Mouse (Mus musculus): Measurements from ENCODE around the gene Lrrc8c. TPM values are rescaled to one million over a fixed set of nuclear protein-coding genes. Genes with fewer than 3 reads are reported as not detected.

The Lrrc8c gene
- polyA plus RNA-seq, 1 experiment from 2014 or later: 14.7 TPM

DNA sequence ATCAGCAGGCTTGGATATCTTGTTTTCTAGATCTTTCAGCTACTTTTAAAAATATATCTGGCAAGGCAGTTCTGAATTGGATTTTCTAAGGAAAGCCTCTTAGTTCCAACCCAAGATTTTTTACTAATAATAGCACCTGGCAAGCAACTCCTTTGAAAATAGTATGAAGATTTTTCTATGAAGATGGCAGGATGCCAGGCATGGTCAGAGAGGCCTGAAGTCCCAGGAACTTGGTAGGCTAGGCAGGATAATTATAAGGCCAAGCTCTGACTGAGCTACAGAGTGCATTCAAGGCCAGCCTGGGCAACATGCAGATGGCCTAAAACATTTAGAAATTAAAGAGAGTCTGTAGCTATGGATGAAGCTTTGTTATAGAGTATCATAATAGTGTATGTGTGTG, 42.7 kb downstream of the Lrrc8c start:
- Histone ChIP-seq H3K4me3 (replicated peaks) (no peak overlapping the region), H3K9ac (replicated peaks) (no peak overlapping the region), H3K9me3 (replicated peaks) (no peaks in the 10 kb centered on the region), H3K27me3 (replicated peaks) (no peaks in the 10 kb centered on the region), H3K4me2 (no peak overlapping the region), H3K4me1 (peaks cover 4% of the 10 kb centered on the region; the same call in 1 of the 2 replicates), H3K27ac (replicated peaks) (no peak overlapping the region), H3K36me3 (no peaks in the 10 kb centered on the region)
- no peak for ATAC-seq (ENCODE audit: low FRiP score)

DNA sequence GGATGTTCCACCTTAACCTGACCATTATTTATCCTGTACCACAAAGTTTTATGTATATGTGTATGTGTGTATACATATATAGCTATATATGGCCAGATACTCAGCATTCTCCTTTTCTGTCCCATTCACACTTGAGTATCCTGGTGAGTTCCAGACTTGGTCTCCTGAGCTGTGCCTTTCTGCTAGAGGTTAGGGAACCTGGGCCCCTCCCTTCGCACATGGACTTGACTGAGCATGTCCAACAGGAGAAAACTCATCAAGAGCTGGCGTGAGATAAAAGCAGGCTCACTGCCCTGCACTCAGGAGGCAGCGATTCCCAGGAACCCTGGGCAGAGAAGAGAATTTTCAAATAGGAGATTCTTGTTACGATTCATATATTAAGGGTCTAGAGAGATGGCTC, 45.6 kb downstream of the Lrrc8c start:
- H3K27ac ChIP-seq (replicated peaks): no peak overlapping the region
- H3K36me3 ChIP-seq: no peaks in the 10 kb centered on the region
- H3K27me3 ChIP-seq (replicated peaks): no peaks in the 10 kb centered on the region
- WGBS: 92% methylated on average over 4 of the region's 4 CpGs
- H3K4me1 ChIP-seq: peaks cover 4% of the 10 kb centered on the region; the same call in 1 of the 2 replicates
- H3K4me2 ChIP-seq: no peak overlapping the region
- H3K4me3 ChIP-seq (replicated peaks): no peak overlapping the region
- H3K9ac ChIP-seq (replicated peaks): no peak overlapping the region
- ATAC-seq (ENCODE audit: low FRiP score): no peak
- no peaks in the 10 kb centered on the region for H3K9me3 ChIP-seq (replicated peaks)

DNA sequence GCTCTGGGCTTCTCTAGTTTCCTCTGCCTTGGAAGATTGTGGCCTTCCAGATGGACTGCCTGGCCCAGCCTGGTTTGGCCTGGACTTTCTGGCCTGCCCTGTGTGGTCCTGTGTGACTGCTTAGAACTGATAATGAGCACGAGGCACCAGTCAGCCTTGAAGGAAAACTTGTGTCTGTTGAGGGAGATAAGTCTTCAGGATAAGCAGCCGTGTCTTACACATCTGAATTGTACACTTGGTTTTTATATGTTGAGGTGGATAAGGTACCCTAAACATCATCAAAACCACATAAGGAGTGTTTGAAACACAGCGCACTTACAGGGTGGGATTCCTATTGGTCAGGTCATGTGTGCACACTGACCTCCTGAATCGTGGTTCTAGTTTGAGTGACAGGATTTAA, 46.6 kb downstream of the Lrrc8c start:
- H3K4me2 ChIP-seq: no peak overlapping the region
- no peak overlapping the region for H3K9ac ChIP-seq (replicated peaks)
- ATAC-seq (ENCODE audit: low FRiP score): no peak
- H3K27me3 ChIP-seq (replicated peaks): no peaks in the 10 kb centered on the region
- H3K9me3 ChIP-seq (replicated peaks): no peaks in the 10 kb centered on the region
- H3K27ac ChIP-seq (replicated peaks): no peak overlapping the region
- WGBS: 93% methylated on average over 4 of the region's 4 CpGs
- H3K4me3 ChIP-seq (replicated peaks): no peak overlapping the region
- H3K4me1 ChIP-seq: peaks cover 4% of the 10 kb centered on the region; the same call in 1 of the 2 replicates
- no peaks in the 10 kb centered on the region for H3K36me3 ChIP-seq

DNA sequence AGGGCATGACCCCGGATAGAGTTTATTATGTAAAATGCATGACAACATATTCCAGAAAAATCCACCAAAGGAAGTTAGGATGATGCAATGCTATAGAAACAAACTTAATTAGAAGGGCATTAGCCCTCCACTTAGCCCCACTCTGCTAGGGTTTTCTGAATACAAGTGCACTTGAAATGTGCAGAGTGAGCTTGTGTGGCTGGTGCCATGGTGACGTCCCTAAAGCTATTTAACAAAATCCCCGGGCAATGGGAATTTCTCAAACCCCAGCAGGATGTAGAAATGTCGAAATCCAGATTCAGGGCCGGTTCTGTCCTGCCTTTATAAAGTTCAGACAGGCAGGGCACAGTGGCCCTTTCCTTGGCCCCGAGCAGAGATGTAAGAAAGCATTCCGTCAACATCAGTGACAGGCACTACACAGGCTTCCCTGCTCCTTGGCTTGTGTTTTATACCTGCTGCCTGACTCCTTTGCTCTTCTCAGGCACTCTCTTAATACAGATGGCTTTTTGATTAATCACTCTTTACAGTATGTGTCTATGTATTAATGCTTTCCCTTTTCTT, 47.7 kb downstream of the Lrrc8c start:
- H3K36me3 ChIP-seq: no peaks in the 10 kb centered on the region
- H3K4me2 ChIP-seq: no peak overlapping the region
- H3K27ac ChIP-seq (replicated peaks): no peak overlapping the region
- no peak overlapping the region for H3K9ac ChIP-seq (replicated peaks)
- ATAC-seq (ENCODE audit: low FRiP score): no peak
- WGBS: 57% methylated on average over 7 of the region's 7 CpGs
- no peak overlapping the region for H3K4me3 ChIP-seq (replicated peaks)
- peaks cover 4% of the 10 kb centered on the region; the same call in 1 of the 2 replicates for H3K4me1 ChIP-seq
- H3K27me3 ChIP-seq (replicated peaks): no peaks in the 10 kb centered on the region
- H3K9me3 ChIP-seq (replicated peaks): no peaks in the 10 kb centered on the region

DNA sequence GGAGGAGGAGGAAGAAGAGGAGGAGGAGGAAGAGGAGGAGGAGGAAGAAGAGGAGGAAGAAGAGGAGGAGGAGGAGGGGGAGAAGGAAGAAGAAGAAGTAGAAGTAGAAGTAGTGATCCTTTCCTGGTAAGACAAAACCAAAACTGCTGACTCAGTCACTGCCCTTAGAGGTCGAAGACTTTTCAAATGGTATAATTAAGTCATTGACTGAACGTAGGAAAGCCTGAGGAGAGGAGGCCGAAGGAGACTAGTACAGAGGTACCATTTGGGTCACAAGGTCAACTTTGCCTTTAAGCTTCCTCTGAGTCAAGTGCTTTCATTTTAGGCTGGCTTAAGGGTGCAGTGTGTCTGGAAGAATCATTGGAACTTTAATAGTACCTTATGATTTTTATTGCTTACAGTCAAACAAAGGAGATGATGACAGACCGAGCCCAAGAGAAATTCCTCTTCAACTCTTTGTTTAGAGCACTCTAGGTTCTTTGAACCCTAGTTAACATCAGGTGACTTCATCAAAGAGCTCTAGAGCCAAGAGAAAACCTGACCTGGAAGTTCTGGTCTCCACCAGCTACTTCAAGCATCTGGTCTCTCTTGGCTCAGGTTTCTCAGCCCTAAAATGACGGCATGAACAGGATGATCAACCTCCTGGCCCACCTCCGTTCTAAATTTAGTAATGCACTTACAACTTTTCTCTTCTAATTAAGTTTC, 49.0 kb downstream of the Lrrc8c start:
- peaks cover 4% of the 10 kb centered on the region; the same call in 1 of the 2 replicates for H3K4me1 ChIP-seq
- H3K4me2 ChIP-seq: no peak overlapping the region
- 72% methylated on average over 6 of the region's 6 CpGs for WGBS
- H3K36me3 ChIP-seq: no peaks in the 10 kb centered on the region
- no peak for ATAC-seq (ENCODE audit: low FRiP score)
- no peaks in the 10 kb centered on the region for H3K27me3 ChIP-seq (replicated peaks)
- no peak overlapping the region for H3K9ac ChIP-seq (replicated peaks)
- no peak overlapping the region for H3K27ac ChIP-seq (replicated peaks)
- no peak overlapping the region for H3K4me3 ChIP-seq (replicated peaks)
- no peaks in the 10 kb centered on the region for H3K9me3 ChIP-seq (replicated peaks)

DNA sequence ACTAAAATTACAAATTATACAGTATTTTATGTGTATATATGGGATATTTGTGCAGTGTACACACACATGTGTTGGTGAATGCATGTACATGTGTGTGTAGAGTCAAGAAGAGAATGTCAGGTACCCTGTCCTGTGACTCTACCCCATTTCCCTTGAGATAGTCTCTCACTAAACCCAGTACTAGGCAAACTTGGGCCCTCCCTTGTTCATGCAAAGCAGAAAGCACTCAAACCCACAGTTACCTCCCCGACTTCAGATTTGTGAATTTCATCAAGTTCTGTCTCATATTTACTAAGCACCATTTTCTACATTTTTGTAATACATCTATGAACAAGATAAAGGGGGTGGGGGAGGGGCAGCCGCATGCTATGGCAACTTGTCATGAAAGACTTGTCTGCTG, 50.0 kb downstream of the Lrrc8c start:
- peaks cover 4% of the 10 kb centered on the region; the same call in 1 of the 2 replicates for H3K4me1 ChIP-seq
- 95% methylated on average over 2 of the region's 2 CpGs for WGBS
- no peak for ATAC-seq (ENCODE audit: low FRiP score)
- no peak overlapping the region for H3K4me3 ChIP-seq (replicated peaks)
- H3K9ac ChIP-seq (replicated peaks): no peak overlapping the region
- no peak overlapping the region for H3K27ac ChIP-seq (replicated peaks)
- no peaks in the 10 kb centered on the region for H3K36me3 ChIP-seq
- H3K27me3 ChIP-seq (replicated peaks): no peaks in the 10 kb centered on the region
- H3K4me2 ChIP-seq: no peak overlapping the region
- no peaks in the 10 kb centered on the region for H3K9me3 ChIP-seq (replicated peaks)

DNA sequence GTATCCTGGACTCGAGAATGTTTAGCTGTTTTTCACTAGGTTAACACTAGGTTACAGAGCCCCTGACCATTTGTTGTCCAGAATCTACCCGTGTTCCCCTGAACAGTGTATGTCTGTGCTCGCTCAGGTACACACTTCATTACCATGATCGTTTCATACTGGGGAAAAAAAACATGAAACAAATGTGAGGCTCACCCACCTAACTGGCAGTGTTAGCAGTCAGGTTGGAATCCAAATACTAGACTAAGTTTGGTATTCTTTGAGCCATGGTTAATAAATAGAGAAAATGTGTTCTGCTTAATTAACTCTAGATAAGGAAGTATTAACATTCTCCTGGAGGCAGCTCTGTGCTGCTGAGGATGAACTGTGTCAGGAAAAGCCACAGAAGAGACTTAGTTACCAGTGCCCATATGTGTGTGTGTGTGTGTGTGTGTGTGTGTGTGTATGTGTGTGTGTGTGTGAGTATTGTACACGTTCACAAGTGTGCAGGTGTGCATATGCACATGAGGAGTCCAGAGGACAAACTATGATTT, 53.0 kb downstream of the Lrrc8c start:
- Histone ChIP-seq H3K4me1 (no peaks in the 10 kb centered on the region), H3K9ac (replicated peaks) (no peak overlapping the region), H3K4me2 (no peak overlapping the region), H3K36me3 (no peaks in the 10 kb centered on the region), H3K27ac (replicated peaks) (no peak overlapping the region), H3K4me3 (replicated peaks) (no peak overlapping the region), H3K27me3 (replicated peaks) (no peaks in the 10 kb centered on the region), H3K9me3 (replicated peaks) (no peaks in the 10 kb centered on the region)
- no peak for ATAC-seq (ENCODE audit: low FRiP score)
- 73% methylated on average over 5 of the region's 5 CpGs for WGBS

DNA sequence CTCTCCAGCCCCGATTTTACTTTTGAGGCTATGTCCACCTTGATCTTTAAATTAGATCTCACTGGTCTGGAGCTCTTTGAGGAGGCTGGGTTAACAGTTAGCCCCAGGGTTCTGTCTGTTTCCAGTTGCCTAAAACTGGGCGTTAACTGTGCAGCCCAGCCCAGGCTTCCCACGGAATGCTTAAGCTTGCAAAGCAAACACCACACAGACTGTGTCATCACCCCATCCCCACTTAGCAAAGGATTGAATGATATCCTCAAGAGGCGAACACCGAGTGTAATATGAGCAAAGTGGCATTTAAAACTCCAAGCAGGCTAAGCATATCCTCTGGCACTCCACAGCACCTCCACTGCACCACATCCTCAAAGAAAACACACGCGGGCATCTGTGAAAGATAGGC, 53.7 kb downstream of the Lrrc8c start:
- H3K4me1 ChIP-seq: no peaks in the 10 kb centered on the region
- H3K9ac ChIP-seq (replicated peaks): no peak overlapping the region
- no peaks in the 10 kb centered on the region for H3K9me3 ChIP-seq (replicated peaks)
- no peaks in the 10 kb centered on the region for H3K36me3 ChIP-seq
- H3K4me2 ChIP-seq: no peak overlapping the region
- no peak for ATAC-seq (ENCODE audit: low FRiP score)
- no peak overlapping the region for H3K27ac ChIP-seq (replicated peaks)
- H3K4me3 ChIP-seq (replicated peaks): no peak overlapping the region
- H3K27me3 ChIP-seq (replicated peaks): no peaks in the 10 kb centered on the region
- 67% methylated on average over 7 of the region's 7 CpGs for WGBS

DNA sequence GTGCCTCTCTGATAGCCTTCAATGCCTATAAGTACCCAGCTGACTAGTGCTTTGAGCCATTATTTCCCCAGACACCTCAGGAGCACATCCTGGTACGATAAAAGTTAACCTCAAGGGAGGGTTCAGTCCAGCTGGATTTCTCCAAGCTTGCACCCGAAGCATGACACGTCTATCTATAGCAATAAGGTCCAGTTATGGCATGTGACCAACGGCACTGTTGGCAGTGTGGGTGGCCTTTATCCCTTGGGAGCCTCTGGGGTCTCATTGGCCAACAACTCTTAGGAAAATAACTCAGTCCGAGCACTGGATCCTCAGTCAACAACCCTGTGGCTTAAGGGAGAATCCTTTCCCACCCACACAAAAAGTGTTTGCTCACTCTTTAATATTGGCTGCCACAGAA, 55.6 kb downstream of the Lrrc8c start:
- 91% methylated on average over 5 of the region's 5 CpGs for WGBS

DNA sequence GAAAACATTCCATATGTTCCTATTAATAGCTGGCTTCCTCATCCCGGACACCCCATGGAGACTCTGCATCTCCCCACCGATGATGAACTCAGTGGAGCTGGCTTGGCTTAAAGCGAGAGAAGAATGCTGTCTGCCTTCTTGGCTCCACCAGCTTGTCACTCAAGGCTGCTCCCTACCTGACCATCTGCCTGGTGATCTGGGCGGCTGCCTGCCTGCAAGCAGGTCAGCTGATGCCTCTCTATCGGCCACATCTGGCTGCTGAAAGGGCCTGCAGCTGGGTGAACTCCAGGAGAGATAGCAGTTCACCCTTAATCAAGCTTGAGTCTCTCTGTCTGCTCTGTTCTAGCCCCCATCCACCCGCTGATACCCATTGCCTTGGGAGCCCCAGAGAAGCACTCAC, 56.7 kb downstream of the Lrrc8c start:
- Histone ChIP-seq H3K9me3 (replicated peaks) (no peaks in the 10 kb centered on the region), H3K9ac (replicated peaks) (no peak overlapping the region), H3K36me3 (peaks cover 7% of the 10 kb centered on the region; the same call in 1 of the 2 replicates), H3K4me1 (no peaks in the 10 kb centered on the region), H3K4me2 (no peak overlapping the region), H3K4me3 (replicated peaks) (no peak overlapping the region), H3K27me3 (replicated peaks) (no peaks in the 10 kb centered on the region), H3K27ac (replicated peaks) (no peak overlapping the region)
- no peak for ATAC-seq (ENCODE audit: low FRiP score)
- 70% methylated on average over 6 of the region's 6 CpGs for WGBS

More for the DNA sequence above, 55.6 kb downstream of the Lrrc8c start:
- no peak overlapping the region for H3K4me3 ChIP-seq (replicated peaks)
- no peak overlapping the region for H3K27ac ChIP-seq (replicated peaks)
- no peaks in the 10 kb centered on the region for H3K9me3 ChIP-seq (replicated peaks)
- no peak overlapping the region for H3K4me2 ChIP-seq
- ATAC-seq (ENCODE audit: low FRiP score): no peak
- no peaks in the 10 kb centered on the region for H3K27me3 ChIP-seq (replicated peaks)
- no peaks in the 10 kb centered on the region for H3K4me1 ChIP-seq
- no peak overlapping the region for H3K9ac ChIP-seq (replicated peaks)
- 0 out of 2 replicates have a peak, but pooled peaks cover 1% of the 10 kb centered on the region for H3K36me3 ChIP-seq

DNA sequence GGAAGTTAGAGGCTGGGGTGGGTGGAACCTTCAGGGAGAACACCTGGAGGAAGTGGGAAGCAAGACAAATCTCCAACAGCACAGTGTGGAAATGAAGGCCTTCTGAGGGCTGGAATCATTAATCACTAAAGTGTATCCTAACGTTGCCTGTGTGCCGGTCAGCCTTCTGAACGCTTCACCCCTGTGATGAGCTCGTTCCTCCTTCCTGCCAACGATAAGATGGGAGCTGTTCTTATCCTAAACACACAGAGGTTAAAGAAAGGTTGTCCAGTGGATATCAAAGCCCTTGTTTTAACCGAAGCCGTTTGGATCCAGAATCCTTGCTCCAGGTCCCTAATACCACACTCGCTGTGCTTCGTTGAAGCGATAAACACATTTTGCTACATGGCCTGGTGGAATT, 61.7 kb downstream of the Lrrc8c start:
- no peak overlapping the region for H3K4me2 ChIP-seq
- no peaks in the 10 kb centered on the region for H3K9me3 ChIP-seq (replicated peaks)
- 85% methylated on average over 10 of the region's 10 CpGs for WGBS
- H3K4me3 ChIP-seq (replicated peaks): no peak overlapping the region
- H3K9ac ChIP-seq (replicated peaks): no peak overlapping the region
- H3K4me1 ChIP-seq: 0 out of 2 replicates have a peak, but pooled peaks cover 3% of the 10 kb centered on the region
- peaks cover 10% of the 10 kb centered on the region; the same call in 1 of the 2 replicates for H3K36me3 ChIP-seq
- no peaks in the 10 kb centered on the region for H3K27me3 ChIP-seq (replicated peaks)
- no peak overlapping the region for H3K27ac ChIP-seq (replicated peaks)
- ATAC-seq (ENCODE audit: low FRiP score): no peak

DNA sequence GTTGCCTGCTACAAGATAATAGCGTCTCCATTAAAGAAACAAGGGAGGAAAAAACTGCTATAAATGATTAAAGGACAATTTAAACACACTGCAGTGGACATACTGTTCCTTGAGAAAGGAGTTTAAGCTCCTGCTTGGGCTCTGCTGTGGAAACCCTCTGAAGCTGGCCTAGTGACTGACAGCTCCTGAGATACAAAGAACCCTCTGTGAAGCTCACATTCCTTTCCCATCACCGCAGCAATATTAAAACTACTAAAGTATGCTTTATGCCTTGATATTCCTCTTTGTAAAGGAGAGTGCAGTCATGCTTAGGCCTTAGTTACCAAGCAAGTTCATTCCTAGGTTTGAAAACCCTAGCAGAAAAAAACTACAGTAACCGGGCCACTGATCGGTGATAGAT, 66.7 kb downstream of the Lrrc8c start:
- WGBS: 67% methylated on average over 4 of the region's 4 CpGs
- no peak overlapping the region for H3K4me2 ChIP-seq
- H3K4me3 ChIP-seq (replicated peaks): no peak overlapping the region
- 0 out of 2 replicates have a peak, but pooled peaks cover 12% of the 10 kb centered on the region for H3K4me1 ChIP-seq
- peak overlapping the region; percentile 64 for H3K27ac ChIP-seq (replicated peaks)
- H3K9ac ChIP-seq (replicated peaks): no peak overlapping the region
- no peak for ATAC-seq (ENCODE audit: low FRiP score)
- H3K36me3 ChIP-seq: peaks cover 2% of the 10 kb centered on the region; the same call in 1 of the 2 replicates
- no peaks in the 10 kb centered on the region for H3K9me3 ChIP-seq (replicated peaks)
- no peaks in the 10 kb centered on the region for H3K27me3 ChIP-seq (replicated peaks)

Data from neural tube, embryonic 15.5 days (tissue).